Mouse (Mus musculus): ENCODE results near the gene Tspyl2. TPM values are rescaled to one million over a fixed set of nuclear protein-coding genes. Genes with fewer than 3 reads are reported as not detected.
"Not testable (repeated sequence)": the region's sequence is repeated elsewhere in the genome, so short reads cannot be mapped to it uniquely, and the experiment has no call there.

Tspyl2 gene
- polyA plus RNA-seq, 1 experiment from 2014 or later: 56.4 TPM

GRCm38 (mm10) chrX:152329400-152329799, 12.8 kb downstream of the Tspyl2 start:
- not testable (repeated sequence) for H3K4me1 ChIP-seq (replicated peaks); H3K4me3 ChIP-seq (replicated peaks); H3K4me2 ChIP-seq (replicated peaks); H3K9ac ChIP-seq (replicated peaks); ATAC-seq; H3K27ac ChIP-seq; H3K36me3 ChIP-seq; H3K9me3 ChIP-seq
- H3K27me3 ChIP-seq: peaks cover 62% of the 10 kb centered on the region

GRCm38 (mm10) chrX:152327689-152328052, 14.6 kb downstream of the Tspyl2 start:
- Histone ChIP-seq H3K4me1 (replicated peaks) (peaks cover 8% of the 10 kb centered on the region), H3K27ac (peak overlapping the region; percentile 31; the same call in 1 of the 2 replicates), H3K36me3 (no peaks in the 10 kb centered on the region), H3K9ac (replicated peaks) (0 out of 2 replicates have a peak overlapping the region, but pooled peaks have one; percentile 23), H3K9me3 (no peaks in the 10 kb centered on the region), H3K4me3 (replicated peaks) (peak overlapping the region; percentile 58), H3K27me3 (peaks cover 60% of the 10 kb centered on the region), H3K4me2 (replicated peaks) (peak overlapping the region; percentile 61)
- 28% methylated on average over 8 of the region's 8 CpGs for WGBS
- no peak; the same call in 1 of the 2 replicates for ATAC-seq

- Histone ChIP-seq H3K4me3 (replicated peaks) (peak within 1 kb of the TSS; percentile 58), H3K9me3 (no peaks in the 10 kb centered on the region), H3K9ac (replicated peaks) (peak within 1 kb of the TSS; percentile 73), H3K36me3 (no peaks in the 10 kb centered on the region), H3K27ac (peak within 1 kb of the TSS; percentile 62), H3K27me3 (peaks cover 62% of the 10 kb centered on the region), H3K4me1 (replicated peaks) (peaks cover 8% of the 10 kb centered on the region), H3K4me2 (replicated peaks) (peak within 1 kb of the TSS; percentile 61)
- WGBS: 19% methylated on average over 29 of the region's 29 CpGs
- ATAC-seq: peak; percentile 100
Measured at GRCm38 (mm10) chrX:152326996-152327688, 15.1 kb downstream of the Tspyl2 start, which contains the start of gene Kantr. Kantr (minus strand) TSS chrX:152327495.

- Histone ChIP-seq H3K36me3 (no peaks in the 10 kb centered on the region), H3K27ac (no peak overlapping the region), H3K4me1 (replicated peaks) (peaks cover 8% of the 10 kb centered on the region), H3K9me3 (no peaks in the 10 kb centered on the region), H3K4me2 (replicated peaks) (no peak overlapping the region), H3K9ac (replicated peaks) (no peak overlapping the region), H3K4me3 (replicated peaks) (no peak overlapping the region), H3K27me3 (peaks cover 66% of the 10 kb centered on the region)
- 96% methylated on average over 1 of the region's 1 CpGs for WGBS
- no peak for ATAC-seq
Measured at GRCm38 (mm10) chrX:152323584-152323983, 18.6 kb downstream of the Tspyl2 start.

- no peak for ATAC-seq
- Histone ChIP-seq H3K27me3 (peaks cover 61% of the 10 kb centered on the region), H3K9ac (replicated peaks) (no peak overlapping the region), H3K9me3 (no peaks in the 10 kb centered on the region), H3K4me1 (replicated peaks) (peaks cover 8% of the 10 kb centered on the region), H3K36me3 (no peaks in the 10 kb centered on the region), H3K27ac (no peak overlapping the region), H3K4me3 (replicated peaks) (no peak overlapping the region), H3K4me2 (replicated peaks) (no peak overlapping the region)
- WGBS: 42% methylated on average over 2 of the region's 2 CpGs
Measured at GRCm38 (mm10) chrX:152322776-152323175, 19.4 kb downstream of the Tspyl2 start.

GRCm38 (mm10) chrX:152320535-152320934, 21.7 kb downstream of the Tspyl2 start:
- Histone ChIP-seq H3K36me3 (no peaks in the 10 kb centered on the region), H3K4me2 (replicated peaks) (no peak overlapping the region), H3K9ac (replicated peaks) (no peak overlapping the region), H3K4me1 (replicated peaks) (no peaks in the 10 kb centered on the region), H3K4me3 (replicated peaks) (no peak overlapping the region), H3K9me3 (no peaks in the 10 kb centered on the region), H3K27ac (no peak overlapping the region), H3K27me3 (peaks cover 46% of the 10 kb centered on the region)
- WGBS: 86% methylated on average over 4 of the region's 4 CpGs
- no peak for ATAC-seq

GRCm38 (mm10) chrX:152307942-152308341, 34.3 kb downstream of the Tspyl2 start:
- 0 out of 2 replicates have a peak, but pooled peaks have one; percentile 43 for ATAC-seq
- H3K4me1 ChIP-seq (replicated peaks): no peaks in the 10 kb centered on the region
- WGBS: 68% methylated on average over 2 of the region's 2 CpGs
- peaks cover 33% of the 10 kb centered on the region for H3K27me3 ChIP-seq
- no peak overlapping the region for H3K9ac ChIP-seq (replicated peaks)
- no peaks in the 10 kb centered on the region for H3K9me3 ChIP-seq
- H3K36me3 ChIP-seq: no peaks in the 10 kb centered on the region
- no peak overlapping the region for H3K27ac ChIP-seq
- no peak overlapping the region for H3K4me2 ChIP-seq (replicated peaks)
- no peak overlapping the region for H3K4me3 ChIP-seq (replicated peaks)

GRCm38 (mm10) chrX:152307371-152307770, 34.9 kb downstream of the Tspyl2 start:
- no peaks in the 10 kb centered on the region for H3K4me1 ChIP-seq (replicated peaks)
- no peak for ATAC-seq
- H3K9ac ChIP-seq (replicated peaks): no peak overlapping the region
- H3K9me3 ChIP-seq: no peaks in the 10 kb centered on the region
- no peak overlapping the region for H3K27ac ChIP-seq
- no peak overlapping the region for H3K4me3 ChIP-seq (replicated peaks)
- H3K4me2 ChIP-seq (replicated peaks): no peak overlapping the region
- peaks cover 37% of the 10 kb centered on the region for H3K27me3 ChIP-seq
- no peaks in the 10 kb centered on the region for H3K36me3 ChIP-seq

- no peak for ATAC-seq
- Histone ChIP-seq H3K9me3 (no peaks in the 10 kb centered on the region), H3K9ac (replicated peaks) (no peak overlapping the region), H3K4me2 (replicated peaks) (no peak overlapping the region), H3K4me3 (replicated peaks) (no peak overlapping the region), H3K27ac (no peak overlapping the region), H3K36me3 (no peaks in the 10 kb centered on the region), H3K4me1 (replicated peaks) (no peaks in the 10 kb centered on the region), H3K27me3 (peaks cover 40% of the 10 kb centered on the region)
- 66% methylated on average over 2 of the region's 2 CpGs for WGBS
Measured at GRCm38 (mm10) chrX:152306224-152306623, 36.0 kb downstream of the Tspyl2 start.

GRCm38 (mm10) chrX:152287026-152287425, 55.2 kb downstream of the Tspyl2 start:
- not testable (repeated sequence) for H3K9ac ChIP-seq (replicated peaks); H3K4me2 ChIP-seq (replicated peaks); ATAC-seq; H3K27me3 ChIP-seq; H3K27ac ChIP-seq; H3K4me1 ChIP-seq (replicated peaks); H3K4me3 ChIP-seq (replicated peaks); H3K9me3 ChIP-seq; H3K36me3 ChIP-seq
- WGBS: 83% methylated on average over 1 of the region's 1 CpGs
